Mouse (Mus musculus) cerebellum, adult (tissue): ENCODE measurements around the gene Kmt2e.

Experiments used
- ATAC-seq: cut with Nextera tagmentation; 2 replicates; pipeline ENCODE4 v1.9.2; 2017; ENCODE audit warnings: mild to moderate bottlenecking, moderate library complexity, mixed read lengths; ENCODE audit not compliant: insufficient number of reproducible peaks, low FRiP score, low TSS enrichment

Gene Kmt2e

DNA sequence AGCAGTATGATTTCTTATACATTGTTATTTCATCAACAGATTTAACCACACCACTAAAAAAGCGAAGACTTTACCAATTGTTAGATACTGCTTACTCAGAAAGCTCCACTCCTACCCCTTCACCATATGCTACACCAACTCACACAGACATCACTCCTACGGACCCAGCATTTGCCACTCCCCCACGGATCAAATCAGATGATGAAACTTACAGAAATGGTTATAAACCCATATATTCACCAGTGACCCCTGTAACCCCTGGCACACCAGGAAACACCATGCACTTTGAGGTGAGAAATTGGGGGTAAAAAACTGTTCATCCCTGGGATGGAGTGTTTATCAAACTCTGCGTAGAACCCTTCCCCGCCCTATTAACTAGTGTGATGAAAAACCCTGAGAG lies 62.7 kb downstream of the Kmt2e start:
- no peak for ATAC-seq

- ATAC-seq = no peak
Observed at GRCm38 (mm10) chr5:23497920-23498319, 63.7 kb downstream of the Kmt2e start.

DNA sequence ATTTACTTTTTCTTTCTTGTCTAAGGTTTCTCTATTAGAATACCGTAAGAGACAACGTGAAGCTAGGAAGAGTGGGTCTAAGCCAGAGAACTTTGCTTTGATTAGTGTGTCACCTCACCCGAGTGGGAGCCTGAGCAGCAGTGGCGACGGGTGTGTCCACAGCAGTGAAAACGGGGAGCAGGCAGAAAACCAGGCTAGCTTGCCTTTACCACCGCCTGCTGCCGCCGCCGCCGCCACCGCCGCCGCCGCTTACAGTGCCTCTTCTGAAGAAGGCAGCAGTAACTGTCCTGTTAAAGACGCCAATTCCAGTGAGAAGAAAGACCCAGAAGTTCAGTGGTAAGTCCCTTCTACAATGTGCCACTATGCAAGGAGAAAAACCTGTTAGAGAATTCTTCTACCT lies 65.0 kb downstream of the Kmt2e start:
- ATAC-seq = no peak

GRCm38 (mm10) chr5:23500715-23501114 lies 66.5 kb downstream of the Kmt2e start:
- no peak for ATAC-seq

- no peak for ATAC-seq
Observed at GRCm38 (mm10) chr5:23501582-23502316, 67.5 kb downstream of the Kmt2e start.

- no peak for ATAC-seq
Observed at GRCm38 (mm10) chr5:23502317-23502937, 68.2 kb downstream of the Kmt2e start.

DNA sequence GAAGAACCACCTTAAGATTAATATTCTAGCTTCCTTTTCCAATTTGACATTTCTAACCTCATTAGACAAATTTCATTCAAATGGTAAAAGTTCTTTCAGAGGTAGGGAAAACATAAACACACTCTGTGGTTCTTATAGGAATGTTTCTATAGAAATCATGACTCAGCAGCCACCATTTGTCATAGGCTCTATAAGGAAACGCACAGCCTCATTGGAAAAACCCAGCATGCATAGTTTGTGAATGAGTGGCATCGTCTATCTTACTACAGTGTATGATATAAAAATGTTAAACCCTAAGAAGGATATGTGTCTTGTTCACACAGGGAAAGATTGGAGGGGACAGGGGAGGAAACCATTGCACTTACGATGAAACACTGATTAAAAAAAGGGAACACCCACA lies 71.3 kb downstream of the Kmt2e start:
- ATAC-seq = no peak

DNA sequence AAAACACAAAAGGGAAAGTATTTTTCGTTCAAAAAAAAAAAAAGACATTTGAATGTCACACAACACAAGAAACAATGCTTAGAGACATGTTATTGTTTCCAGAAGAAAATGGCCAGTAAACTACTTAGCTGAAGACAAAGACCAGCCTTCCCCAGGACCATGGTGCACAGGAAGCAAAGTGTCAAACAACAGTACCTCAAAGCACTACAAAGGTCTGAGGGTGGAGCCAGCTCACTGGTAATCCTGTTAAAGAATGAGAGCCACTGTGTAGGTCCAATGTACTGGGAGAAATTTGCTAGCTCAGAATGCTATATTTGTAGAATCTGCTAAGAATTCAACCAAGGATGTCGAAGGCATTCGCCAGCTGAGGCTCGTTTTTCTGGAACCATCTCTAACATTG lies 73.0 kb downstream of the Kmt2e start:
- ATAC-seq = no peak

DNA sequence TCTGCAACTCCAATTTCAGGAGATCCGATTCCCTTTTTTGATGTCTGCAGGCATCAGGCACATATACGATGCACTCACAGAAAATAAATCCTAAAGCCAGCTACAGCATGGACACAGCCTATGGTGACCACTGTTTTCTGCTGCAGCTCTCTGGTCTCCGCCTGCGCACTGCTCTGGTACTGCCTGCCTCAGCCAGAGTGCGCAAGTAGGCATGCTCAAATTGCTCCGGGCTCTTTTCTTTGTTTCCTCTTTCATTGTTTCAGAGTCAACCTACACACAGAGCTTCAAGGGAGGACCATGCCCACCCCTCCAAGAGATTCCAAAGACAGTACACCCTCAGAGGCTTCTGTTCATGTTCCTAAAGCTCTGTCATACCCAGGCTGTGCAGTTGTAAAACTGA lies 74.4 kb downstream of the Kmt2e start:
- ATAC-seq = no peak

DNA sequence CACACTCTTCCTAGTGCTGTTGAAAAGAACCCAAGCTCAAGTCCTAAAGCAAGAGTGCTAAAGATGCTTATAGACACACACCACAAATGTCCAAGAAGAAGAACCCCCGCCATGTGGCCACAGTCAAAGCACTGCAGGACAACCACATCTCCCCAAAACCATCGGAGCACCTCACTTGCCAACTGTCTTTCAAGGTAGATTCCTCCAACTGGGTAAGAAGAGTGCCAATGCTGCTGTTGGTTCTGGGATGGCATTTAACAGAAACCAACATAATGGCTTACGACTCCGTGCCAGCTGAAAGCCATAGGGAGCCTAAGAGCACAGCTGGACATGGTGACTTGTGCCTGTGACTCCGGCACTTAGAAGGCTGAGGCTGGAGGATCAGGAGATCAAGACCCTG lies 77.2 kb downstream of the Kmt2e start:
- ATAC-seq = no peak

DNA sequence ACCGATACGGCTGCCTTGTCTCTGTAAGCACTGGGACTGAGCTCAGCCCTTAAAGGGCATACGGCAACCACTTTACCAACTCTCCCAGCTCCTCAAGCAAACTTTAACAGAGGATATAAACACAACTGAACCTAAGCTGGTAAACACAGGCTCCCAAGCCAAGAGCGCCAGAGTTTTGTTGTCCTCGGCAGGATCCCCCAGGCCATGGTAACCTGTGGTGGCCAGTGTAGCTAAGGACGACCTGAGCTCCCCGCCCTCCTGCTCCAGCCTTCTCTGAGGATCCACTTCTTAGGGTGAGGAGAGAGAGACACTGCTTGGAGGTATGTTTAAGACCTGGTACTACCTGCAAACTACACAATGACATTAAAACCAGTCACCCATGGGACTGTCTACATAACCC lies 78.3 kb downstream of the Kmt2e start:
- ATAC-seq = no peak

- no peak for ATAC-seq
Observed at GRCm38 (mm10) chr5:23513468-23513867, 79.2 kb downstream of the Kmt2e start.

DNA sequence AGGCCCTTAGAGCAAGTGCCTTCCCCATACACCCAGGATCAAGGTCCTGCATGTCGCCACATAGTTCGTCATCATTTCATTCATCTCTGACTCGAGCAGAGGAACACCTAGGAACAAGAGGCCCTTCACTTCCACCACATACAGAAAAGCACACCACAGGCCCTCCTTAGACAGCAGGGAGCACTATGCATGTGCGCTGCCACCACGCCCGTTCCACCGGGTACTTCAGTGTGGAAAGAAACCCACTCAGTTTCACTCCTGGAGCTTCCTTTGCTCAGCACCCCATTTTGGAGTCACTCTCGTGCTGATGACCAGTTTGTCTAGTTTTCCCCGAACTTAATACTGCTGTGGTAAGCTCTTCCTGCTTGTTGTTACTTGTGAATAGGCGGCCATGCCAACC lies 80.8 kb downstream of the Kmt2e start:
- no peak for ATAC-seq

DNA sequence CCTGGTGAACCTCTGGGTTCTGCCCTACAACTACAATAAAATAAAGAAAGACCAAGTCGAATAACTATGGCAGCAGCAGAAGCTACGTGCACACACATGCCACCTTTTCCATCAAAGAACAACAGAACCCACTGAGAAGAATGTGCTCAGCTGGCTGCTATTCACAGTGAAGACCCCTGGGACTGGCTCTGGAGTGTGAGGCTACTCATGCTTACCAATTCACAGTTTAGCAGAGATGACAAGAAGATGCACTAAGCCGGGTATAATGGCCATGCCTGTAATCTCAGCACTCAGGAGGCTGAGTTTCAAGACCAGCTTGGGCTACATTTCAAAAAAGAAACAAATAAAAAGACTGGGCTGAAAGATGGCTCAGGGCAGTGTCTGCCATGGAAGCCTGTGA lies 82.7 kb downstream of the Kmt2e start:
- no peak for ATAC-seq

- ATAC-seq = no peak
Observed at GRCm38 (mm10) chr5:23517839-23518238, 83.6 kb downstream of the Kmt2e start.

- ATAC-seq = no peak
Observed at GRCm38 (mm10) chr5:23518673-23519072, 84.4 kb downstream of the Kmt2e start.

GRCm38 (mm10) chr5:23519679-23520078 lies 85.4 kb downstream of the Kmt2e start:
- ATAC-seq = no peak

DNA sequence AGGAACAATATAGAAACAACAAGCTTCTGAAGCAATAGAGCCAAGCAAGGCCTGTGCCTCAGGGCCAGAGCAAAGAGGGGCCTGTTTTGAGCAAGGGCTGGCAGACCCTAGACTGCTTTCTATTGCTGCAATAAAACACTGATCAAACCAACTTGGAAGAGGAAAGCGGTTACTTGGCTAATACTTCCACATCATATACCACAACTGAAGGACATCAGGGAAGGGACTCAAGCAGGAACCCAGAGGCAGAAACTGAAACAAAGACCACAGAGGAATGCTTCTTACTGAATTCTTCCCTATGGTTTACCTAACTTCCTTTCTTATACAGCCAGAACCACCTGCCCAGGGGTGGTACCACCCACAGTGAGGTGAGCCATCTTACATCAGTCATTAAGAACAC lies 87.4 kb downstream of the Kmt2e start:
- ATAC-seq = no peak

- ATAC-seq = no peak
Observed at GRCm38 (mm10) chr5:23523936-23524335, 89.7 kb downstream of the Kmt2e start.

- ATAC-seq = no peak
Observed at GRCm38 (mm10) chr5:23524621-23525020, 90.4 kb downstream of the Kmt2e start.

DNA sequence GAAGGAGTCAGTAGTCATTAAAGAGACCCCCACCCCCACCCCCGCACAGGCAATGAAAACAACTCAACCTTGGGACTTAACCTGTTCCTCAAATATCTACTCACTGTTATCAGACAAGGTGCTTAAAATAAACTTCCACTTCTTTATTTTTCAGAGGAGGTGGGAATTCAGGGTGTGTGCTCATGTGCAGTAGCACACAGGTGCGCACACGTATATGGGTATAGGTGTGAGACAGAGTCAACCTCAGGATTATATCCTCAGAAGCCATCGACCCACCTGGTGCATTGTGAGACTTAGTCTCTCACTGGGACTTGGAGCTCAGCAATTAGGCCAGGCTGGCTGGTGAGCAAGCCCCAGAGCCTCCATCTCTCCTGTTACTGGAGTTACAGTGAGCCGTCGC lies 96.9 kb downstream of the Kmt2e start:
- no peak for ATAC-seq

DNA sequence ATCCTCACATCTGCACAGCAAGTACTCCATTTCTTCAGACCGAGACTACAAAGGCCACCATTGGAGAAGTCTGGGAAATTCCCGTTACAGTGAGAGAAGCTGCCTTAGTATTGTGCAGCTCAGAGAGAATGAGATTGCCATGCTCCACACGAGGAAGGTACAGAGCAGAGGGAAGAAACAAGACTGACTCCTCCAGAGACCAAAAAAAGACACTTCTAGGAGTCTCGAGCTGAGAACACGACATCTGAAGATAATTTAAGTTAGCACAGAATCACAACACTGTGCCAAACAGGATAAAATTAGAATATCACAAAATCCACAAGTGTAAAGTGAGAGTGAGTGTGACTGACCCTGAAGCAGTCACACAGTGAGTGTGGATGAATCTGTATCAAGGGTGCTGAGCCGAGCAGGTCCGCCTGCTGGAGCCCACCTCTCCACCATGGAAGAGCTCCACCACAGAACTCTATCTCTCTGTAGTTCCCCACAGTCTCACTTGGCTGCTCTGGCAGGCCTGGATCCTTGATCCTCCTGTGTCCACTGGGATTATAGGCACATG lies 97.4 kb downstream of the Kmt2e start:
- ATAC-seq = no peak
